Mouse (Mus musculus): Measurements from ENCODE around the gene Rtcb. TPM values are rescaled to one million over a fixed set of nuclear protein-coding genes. Genes with fewer than 3 reads are reported as not detected.
A peak's percentile ranks its signal among the peaks of the same experiment; 100 is the strongest.

Gene Rtcb
- polyA plus RNA-seq, 2 experiments: 58.4 to 67.7 TPM

GRCm38 (mm10) chr10:85927676-85928445 lies 29.8 kb downstream of the Rtcb start, which contains the start of gene Ascl4:
Ascl4 (plus strand) TSS chr10:85927681.
- Histone ChIP-seq H3K4me3 (ENCODE audit: insufficient read depth in 1 of 2, low read depth in 2 of 2, low read length in 2 of 2) (peak within 1 kb of the TSS; percentile 35 to 43), H3K27me3 (ENCODE audit: control insufficient read depth, insufficient read depth, low read length) (peaks cover 33% of the 10 kb centered on the region), H3K9me3 (ENCODE audit: control insufficient read depth, low read length) (no peaks in the 10 kb centered on the region), H3K4me2 (ENCODE audit: low read depth) (peak within 1 kb of the TSS; percentile 59), H3K27ac (no peak within 1 kb of the TSS), H3K9ac (replicated peaks) (no peak within 1 kb of the TSS), H3K4me1 (replicated peaks; ENCODE audit: control insufficient read depth in 2 of 2, insufficient read depth in 2 of 2, low read length in 1 of 2) (no peaks in the 10 kb centered on the region), H3K36me3 (replicated peaks; ENCODE audit: control insufficient read depth, insufficient read depth, low read depth) (no peaks in the 10 kb centered on the region)
- DNase-seq (ENCODE audit: low read depth in 3 of 3, low spot score in 3 of 3) (no peak), ATAC-seq (ENCODE audit: insufficient read depth) (no peak)
- 2% methylated on average over 23 of the region's 23 CpGs for WGBS (ENCODE audit: insufficient replicate concordance)
- TF ChIP-seq EP300 (IDR thresholded peaks at IDR 0.05; ENCODE audit: low read depth): no peak
- no peak for TF ChIP-seq CTCF (IDR thresholded peaks at IDR 0.05; ENCODE audit: low read depth)

- DNase-seq (ENCODE audit: low read depth in 3 of 3, low spot score in 3 of 3) (peak; percentile 96 to 97 (median 96)), ATAC-seq (ENCODE audit: insufficient read depth) (peak; percentile 99)
- Histone ChIP-seq H3K9me3 (ENCODE audit: control insufficient read depth, low read length) (no peaks in the 10 kb centered on the region), H3K27me3 (ENCODE audit: control insufficient read depth, insufficient read depth, low read length) (peaks cover 3% of the 10 kb centered on the region; the same call in 1 of the 2 replicates), H3K36me3 (replicated peaks; ENCODE audit: control insufficient read depth, insufficient read depth, low read depth) (peaks cover 7% of the 10 kb centered on the region; the same call in 1 of the 2 replicates), H3K9ac (replicated peaks) (peak within 1 kb of the TSS; percentile 73), H3K4me2 (ENCODE audit: low read depth) (peak within 1 kb of the TSS; percentile 70), H3K4me3 (ENCODE audit: insufficient read depth in 1 of 2, low read depth in 2 of 2, low read length in 2 of 2) (peak within 1 kb of the TSS; percentile 71 to 92), H3K27ac (peak within 1 kb of the TSS; percentile 55; the same call in 1 of the 2 replicates), H3K4me1 (replicated peaks; ENCODE audit: control insufficient read depth in 2 of 2, insufficient read depth in 2 of 2, low read length in 1 of 2) (peaks cover 10 to 13% of the 10 kb centered on the region in 2 experiments)
- WGBS (ENCODE audit: insufficient replicate concordance): under 1% methylated on average over 90 of the region's 90 CpGs
- TF ChIP-seq EP300 (IDR thresholded peaks at IDR 0.05; ENCODE audit: low read depth): no peak
- TF ChIP-seq CTCF (IDR thresholded peaks at IDR 0.05; ENCODE audit: low read depth): peak; percentile 62
Measured at GRCm38 (mm10) chr10:85916498-85917309, 40.9 kb downstream of the Rtcb start, which contains the start of gene Prdm4. Prdm4 (minus strand) TSS chr10:85917142.

Other genes starting within 250 kb of the Rtcb start
- gene Pwp1, start 128.3 kb downstream of the Rtcb start, polyA plus RNA-seq (2012; rRNA removed): 9.6 and 14.4 TPM in 2 replicates
- gene Pwp1, start 128.3 kb downstream of the Rtcb start, polyA plus RNA-seq (2014; fragmentation: Nextera tagmentation; extraction: Ambion mirVana): 32.0 and 36.3 TPM in 2 replicates
- 7.5 and 8.6 TPM in 2 replicates for gene Prdm4, start 40.7 kb downstream of the Rtcb start, polyA plus RNA-seq (2012; rRNA removed)
- 5.9 and 7.2 TPM in 2 replicates for gene Prdm4, start 40.7 kb downstream of the Rtcb start, polyA plus RNA-seq (2014; fragmentation: Nextera tagmentation; extraction: Ambion mirVana)
- gene Ascl4, start 30.1 kb downstream of the Rtcb start, polyA plus RNA-seq (2012; rRNA removed): not detected in 2 replicates
- gene Ascl4, start 30.1 kb downstream of the Rtcb start, polyA plus RNA-seq (2014; fragmentation: Nextera tagmentation; extraction: Ambion mirVana): not detected in 2 replicates
- 0.01 and 0.02 TPM in 2 replicates for gene Bpifc, start 54.1 kb upstream of the Rtcb start, polyA plus RNA-seq (2012; rRNA removed)
- not detected in 2 replicates for gene Bpifc, start 54.1 kb upstream of the Rtcb start, polyA plus RNA-seq (2014; fragmentation: Nextera tagmentation; extraction: Ambion mirVana)
- gene Fbxo7, start 64.1 kb upstream of the Rtcb start, polyA plus RNA-seq (2012; rRNA removed): 38.1 and 42.1 TPM in 2 replicates
- gene Fbxo7, start 64.1 kb upstream of the Rtcb start, polyA plus RNA-seq (2014; fragmentation: Nextera tagmentation; extraction: Ambion mirVana): 67.2 and 74.0 TPM in 2 replicates